Mouse (Mus musculus) thymus, postnatal 10 days (tissue): ENCODE results near the gene Mdh2.

Experiments
- DNase-seq, 2 experiments: peaks; one replicate each; pipeline ENCODE4 v3.0.0; 2021; ENCODE audit warnings: low spot score in 2 of 2

The Mdh2 gene

GRCm38 (mm10) chr5:135834769-135835491 lies 56.6 kb downstream of the Mdh2 start:
- peak; percentile 22 to 29 for DNase-seq

GRCm38 (mm10) chr5:135835492-135835858 lies 57.2 kb downstream of the Mdh2 start:
- DNase-seq, result no peak

- no peak for DNase-seq
These were observed 57.7 kb downstream of the Mdh2 start for GRCm38 (mm10) chr5:135835981-135836380.
